Mouse (Mus musculus): ENCODE data around the gene Dda1. TPM values are rescaled to one million over a fixed set of nuclear protein-coding genes. Genes with fewer than 3 reads are reported as not detected.

Gene Dda1
- polyA plus RNA-seq, 1 experiment from 2014 or later = 78.6 TPM

- Histone ChIP-seq H3K4me2 (replicated peaks; ENCODE audit: low read depth, low read length) (peak overlapping the region; percentile 83), H3K4me1 (ENCODE audit: insufficient read depth, low read depth, low read length) (peaks cover 6% of the 10 kb centered on the region; the same call in 1 of the 2 replicates), H3K27me3 (replicated peaks; ENCODE audit: insufficient read depth, low read length) (no peaks in the 10 kb centered on the region), H3K27ac (ENCODE audit: low read length) (peak overlapping the region; percentile 73), H3K9ac (replicated peaks; ENCODE audit: low read depth) (peak overlapping the region; percentile 44), H3K36me3 (ENCODE audit: insufficient read depth, low read length) (0 out of 2 replicates have a peak, but pooled peaks cover 8% of the 10 kb centered on the region), H3K9me3 (ENCODE audit: low read length) (no peaks in the 10 kb centered on the region), H3K4me3 (ENCODE audit: low read depth, low read length) (peak overlapping the region; percentile 58)
- ATAC-seq (peak; percentile 80), DNase-seq (ENCODE audit: low spot score) (peak; percentile 80)
- WGBS = 5% methylated on average over 38 of the region's 121 CpGs
- TF ChIP-seq EP300 (IDR thresholded peaks at IDR 0.05) (no peak), CTCF (IDR thresholded peaks at IDR 0.05) (peak; percentile 55)
Observed at GRCm38 (mm10) chr8:71476099-71476940, 7.3 kb downstream of the Dda1 start.

GRCm38 (mm10) chr8:71477196-71477845 is 8.3 kb downstream of the Dda1 start:
- no peak for ATAC-seq
- TF ChIP-seq CTCF (IDR thresholded peaks at IDR 0.05) (peak; percentile 67), EP300 (IDR thresholded peaks at IDR 0.05) (no peak)
- WGBS = 58% methylated on average over 14 of the region's 14 CpGs
- Histone ChIP-seq H3K9me3 (ENCODE audit: low read length) (no peaks in the 10 kb centered on the region), H3K4me1 (ENCODE audit: insufficient read depth, low read depth, low read length) (peaks cover 6% of the 10 kb centered on the region; the same call in 1 of the 2 replicates), H3K9ac (replicated peaks; ENCODE audit: low read depth) (no peak overlapping the region), H3K27ac (ENCODE audit: low read length) (no peak overlapping the region), H3K4me2 (replicated peaks; ENCODE audit: low read depth, low read length) (no peak overlapping the region; the same call in 1 of the 2 replicates), H3K4me3 (ENCODE audit: low read depth, low read length) (no peak overlapping the region), H3K27me3 (replicated peaks; ENCODE audit: insufficient read depth, low read length) (no peaks in the 10 kb centered on the region), H3K36me3 (ENCODE audit: insufficient read depth, low read length) (0 out of 2 replicates have a peak, but pooled peaks cover 12% of the 10 kb centered on the region)
- peak; percentile 38 for DNase-seq (ENCODE audit: low spot score)

- H3K4me2 ChIP-seq (replicated peaks; ENCODE audit: low read depth, low read length) = no peak overlapping the region
- DNase-seq (ENCODE audit: low spot score) (no peak), ATAC-seq (no peak)
- peaks cover 6% of the 10 kb centered on the region; the same call in 1 of the 2 replicates for H3K4me1 ChIP-seq (ENCODE audit: insufficient read depth, low read depth, low read length)
- no peak overlapping the region for H3K27ac ChIP-seq (ENCODE audit: low read length)
- H3K36me3 ChIP-seq (ENCODE audit: insufficient read depth, low read length) = 0 out of 2 replicates have a peak, but pooled peaks cover 3% of the 10 kb centered on the region
- H3K4me3 ChIP-seq (ENCODE audit: low read depth, low read length) = no peak overlapping the region
- WGBS = 90% methylated on average over 11 of the region's 11 CpGs
- no peaks in the 10 kb centered on the region for H3K27me3 ChIP-seq (replicated peaks; ENCODE audit: insufficient read depth, low read length)
- no peaks in the 10 kb centered on the region for H3K9me3 ChIP-seq (ENCODE audit: low read length)
- TF ChIP-seq EP300 (IDR thresholded peaks at IDR 0.05) = no peak
- no peak for TF ChIP-seq CTCF (IDR thresholded peaks at IDR 0.05)
- H3K9ac ChIP-seq (replicated peaks; ENCODE audit: low read depth) = no peak overlapping the region
Observed at GRCm38 (mm10) chr8:71478943-71479342, 9.9 kb downstream of the Dda1 start.

- no peaks in the 10 kb centered on the region for H3K27me3 ChIP-seq (replicated peaks; ENCODE audit: insufficient read depth, low read length)
- WGBS = 59% methylated on average over 8 of the region's 8 CpGs
- no peak overlapping the region for H3K27ac ChIP-seq (ENCODE audit: low read length)
- no peak overlapping the region for H3K4me2 ChIP-seq (replicated peaks; ENCODE audit: low read depth, low read length)
- H3K36me3 ChIP-seq (ENCODE audit: insufficient read depth, low read length) = 0 out of 2 replicates have a peak, but pooled peaks cover 3% of the 10 kb centered on the region
- TF ChIP-seq CTCF (IDR thresholded peaks at IDR 0.05) = no peak
- no peak for TF ChIP-seq EP300 (IDR thresholded peaks at IDR 0.05)
- ATAC-seq (no peak), DNase-seq (ENCODE audit: low spot score) (peak; percentile 58)
- H3K4me3 ChIP-seq (ENCODE audit: low read depth, low read length) = no peak overlapping the region
- H3K9ac ChIP-seq (replicated peaks; ENCODE audit: low read depth) = no peak overlapping the region
- H3K4me1 ChIP-seq (ENCODE audit: insufficient read depth, low read depth, low read length) = peaks cover 6% of the 10 kb centered on the region
- no peaks in the 10 kb centered on the region for H3K9me3 ChIP-seq (ENCODE audit: low read length)
Observed at GRCm38 (mm10) chr8:71483932-71484331, 14.9 kb downstream of the Dda1 start.

- Histone ChIP-seq H3K27ac (ENCODE audit: low read length) (no peak overlapping the region), H3K4me3 (ENCODE audit: low read depth, low read length) (no peak overlapping the region), H3K9me3 (ENCODE audit: low read length) (no peaks in the 10 kb centered on the region), H3K9ac (replicated peaks; ENCODE audit: low read depth) (no peak overlapping the region), H3K4me2 (replicated peaks; ENCODE audit: low read depth, low read length) (no peak overlapping the region), H3K36me3 (ENCODE audit: insufficient read depth, low read length) (0 out of 2 replicates have a peak, but pooled peaks cover 3% of the 10 kb centered on the region), H3K4me1 (ENCODE audit: insufficient read depth, low read depth, low read length) (peaks cover 13% of the 10 kb centered on the region), H3K27me3 (replicated peaks; ENCODE audit: insufficient read depth, low read length) (no peaks in the 10 kb centered on the region)
- TF ChIP-seq EP300 (IDR thresholded peaks at IDR 0.05) (no peak), CTCF (IDR thresholded peaks at IDR 0.05) (no peak)
- no peak for DNase-seq (ENCODE audit: low spot score)
- WGBS = 93% methylated on average over 19 of the region's 19 CpGs
- no peak for ATAC-seq
Observed at GRCm38 (mm10) chr8:71484736-71485135, 15.7 kb downstream of the Dda1 start.

All from lung, postnatal 0 days (tissue).